In genomic region chr17:35121871-35122303, GRCm38 (mm10) we compare ENCODE assay signal across 7 mouse cellular contexts. TPM values are rescaled to one million over a fixed set of nuclear protein-coding genes. Genes with fewer than 3 reads are reported as not detected.
A peak's percentile ranks its signal among the peaks of the same experiment; 100 is the strongest.
DNase-seq lines count a peak whose midpoint lies in the region; ATAC-seq and TF ChIP-seq lines count a peak whose summit lies in the region.

TSS of gene Csnk2b (minus strand) at chr17:35122053.

- under 1% methylated on average over 19 of the region's 19 CpGs for WGBS in hindbrain, embryonic 14.5 days
- WGBS in lung, postnatal 0 days, result under 1% methylated on average over 19 of the region's 19 CpGs

- no peaks in the 10 kb centered on the region for H3K27me3 ChIP-seq in hindbrain, embryonic 14.5 days (ENCODE audit: control insufficient read depth, insufficient read depth, low read length)
- no peaks in the 10 kb centered on the region for H3K27me3 ChIP-seq in lung, postnatal 0 days (replicated peaks; ENCODE audit: insufficient read depth, low read length)

- H3K4me2 ChIP-seq in hindbrain, embryonic 14.5 days (replicated peaks), result peak within 1 kb of the TSS; percentile 97
- peak within 1 kb of the TSS; percentile 93 for H3K4me2 ChIP-seq in lung, postnatal 0 days (replicated peaks; ENCODE audit: low read depth, low read length)

- TF ChIP-seq EP300 in lung, postnatal 0 days (IDR thresholded peaks at IDR 0.05), result no peak

- H3K27ac ChIP-seq in hindbrain, embryonic 14.5 days, result peak within 1 kb of the TSS; percentile 84
- peak within 1 kb of the TSS; percentile 95 for H3K27ac ChIP-seq in lung, postnatal 0 days (ENCODE audit: low read length)

- TF ChIP-seq CTCF in lung, postnatal 0 days (IDR thresholded peaks at IDR 0.05), result peak; percentile 60

- peak within 1 kb of the TSS; percentile 94 for H3K4me3 ChIP-seq in hindbrain, embryonic 14.5 days (replicated peaks; ENCODE audit: low read length)
- H3K4me3 ChIP-seq in lung, postnatal 0 days (ENCODE audit: low read depth, low read length), result peak within 1 kb of the TSS; percentile 84

- H3K36me3 ChIP-seq in hindbrain, embryonic 14.5 days (replicated peaks; ENCODE audit: control insufficient read depth, insufficient read depth), result peaks cover 48% of the 10 kb centered on the region
- H3K36me3 ChIP-seq in lung, postnatal 0 days (ENCODE audit: insufficient read depth, low read length), result peaks cover 4% of the 10 kb centered on the region; the same call in 1 of the 2 replicates

- H3K4me1 ChIP-seq in hindbrain, embryonic 14.5 days (replicated peaks; ENCODE audit: control insufficient read depth, insufficient read depth, low read length), result peaks cover 20% of the 10 kb centered on the region
- peaks cover 9% of the 10 kb centered on the region for H3K4me1 ChIP-seq in lung, postnatal 0 days (ENCODE audit: insufficient read depth, low read depth, low read length)

- H3K9ac ChIP-seq in hindbrain, embryonic 14.5 days, result peak within 1 kb of the TSS; percentile 94
- H3K9ac ChIP-seq in lung, postnatal 0 days (replicated peaks; ENCODE audit: low read depth), result peak within 1 kb of the TSS; percentile 94

- no peaks in the 10 kb centered on the region for H3K9me3 ChIP-seq in hindbrain, embryonic 14.5 days (ENCODE audit: control insufficient read depth, low read length)
- H3K9me3 ChIP-seq in lung, postnatal 0 days (ENCODE audit: low read length), result no peaks in the 10 kb centered on the region

- peak; percentile 66 to 85 for DNase-seq in adrenal gland, adult (ENCODE audit: inconsistent age in 2 of 2, low spot score in 1 of 2)
- peak; percentile 81 to 82 for DNase-seq in cerebellum, postnatal 14 days
- no peak for DNase-seq in gastrocnemius, adult 18-20 months (ENCODE audit: low spot score)
- DNase-seq in hindbrain, embryonic 14.5 days (ENCODE audit: low spot score), result peak; percentile 84
- DNase-seq in layer of hippocampus, postnatal 14 days (ENCODE audit: low spot score in 2 of 2), result peak in 1 of 2 experiments; percentile 81
- DNase-seq in lung, postnatal 0 days (ENCODE audit: low spot score), result peak; percentile 83
- peak; percentile 57 for DNase-seq in retina, postnatal 7 days (ENCODE audit: low read depth, low spot score)

- ATAC-seq in hindbrain, embryonic 14.5 days (ENCODE audit: low FRiP score), result peak; percentile 10; the same call in 1 of the 2 replicates
- no peak; the same call in 1 of the 2 replicates for ATAC-seq in lung, postnatal 0 days

RNA-seq across cellular contexts. Expression of gene Csnk2b, which starts in this region (rescaled TPM):
- 100 to 1,000 TPM; 176 to 183 TPM for total RNA-seq in gastrocnemius, adult 18-20 months (2021)
- 321 and 339 TPM in 2 replicates for polyA plus RNA-seq in hindbrain, embryonic 14.5 days (2014; fragmentation: Nextera tagmentation; extraction: Ambion mirVana)
- 100 to 1,000 TPM; 174 to 179 TPM for total RNA-seq in layer of hippocampus, postnatal 14 days (2021)
- polyA plus RNA-seq in lung, postnatal 0 days (2015; fragmentation: Nextera tagmentation; extraction: Ambion mirVana), result 203 and 207 TPM in 2 replicates
